16 mouse cellular contexts compared by ENCODE assay signal in genomic region chr4:98725439-98725838, GRCm38 (mm10). TPM values are rescaled to one million over a fixed set of nuclear protein-coding genes. Genes with fewer than 3 reads are reported as not detected.
DNase-seq lines count a peak whose midpoint lies in the region; ATAC-seq lines count a peak whose summit lies in the region.
"Had no signal": no experiment of that assay in that cellular context is flagged by ENCODE, and none has a peak within 500 bp of the region (broad histone marks: within the 10 kb centered on the region; RNA-seq: fewer than 3 reads in every experiment).

No protein-coding gene starts in this region.

- peaks cover 29% of the 10 kb centered on the region for H3K27me3 ChIP-seq in kidney, embryonic 15.5 days
- H3K27me3 ChIP-seq in embryonic facial prominence, embryonic 14.5 days (replicated peaks; ENCODE audit: control insufficient read depth, insufficient read depth, low read length): peaks cover 24% of the 10 kb centered on the region

- no peak overlapping the region for H3K4me2 ChIP-seq in kidney, embryonic 15.5 days
- H3K4me2 ChIP-seq in embryonic facial prominence, embryonic 14.5 days (ENCODE audit: low read depth, low read length): no peak overlapping the region
- H3K4me2 ChIP-seq: embryonic facial prominence, embryonic 13.5 days; liver, embryonic 12.5 days; midbrain, embryonic 11.5 days had no signal

- no peak overlapping the region for H3K27ac ChIP-seq in kidney, embryonic 15.5 days
- H3K27ac ChIP-seq in embryonic facial prominence, embryonic 14.5 days (replicated peaks; ENCODE audit: low read depth, low read length): no peak overlapping the region
- H3K27ac ChIP-seq: embryonic facial prominence, embryonic 13.5 days; heart, embryonic 10.5 days; liver, embryonic 12.5 days had no signal

- no peak overlapping the region for H3K4me3 ChIP-seq in kidney, embryonic 15.5 days (replicated peaks)
- H3K4me3 ChIP-seq in embryonic facial prominence, embryonic 14.5 days (ENCODE audit: low read depth, low read length): no peak overlapping the region
- H3K4me3 ChIP-seq: embryonic facial prominence, embryonic 13.5 days; heart, embryonic 10.5 days; liver, embryonic 12.5 days had no signal

- WGBS in kidney, embryonic 15.5 days: 38% methylated on average over 4 of the region's 4 CpGs
- WGBS in embryonic facial prominence, embryonic 14.5 days: 27% methylated on average over 4 of the region's 4 CpGs

- no peak for ATAC-seq in kidney, embryonic 15.5 days (replicated peaks; ENCODE audit: low FRiP score)
- ATAC-seq in embryonic facial prominence, embryonic 14.5 days (ENCODE audit: low read depth): no peak
- no peak for ATAC-seq in activated CD4-positive, CD25-positive, alpha-beta regulatory T cell, adult 4 months
- ATAC-seq: liver, embryonic 12.5 days had no signal

- no peaks in the 10 kb centered on the region for H3K9me3 ChIP-seq in kidney, embryonic 15.5 days (replicated peaks)
- no peaks in the 10 kb centered on the region for H3K9me3 ChIP-seq in embryonic facial prominence, embryonic 14.5 days (ENCODE audit: control insufficient read depth, low read length)
- H3K9me3 ChIP-seq: embryonic facial prominence, embryonic 13.5 days; heart, embryonic 10.5 days; liver, embryonic 12.5 days had no signal

- H3K36me3 ChIP-seq in kidney, embryonic 15.5 days: no peaks in the 10 kb centered on the region
- no peaks in the 10 kb centered on the region for H3K36me3 ChIP-seq in embryonic facial prominence, embryonic 14.5 days (ENCODE audit: control insufficient read depth, insufficient read depth, low read length)
- H3K36me3 ChIP-seq: embryonic facial prominence, embryonic 13.5 days; heart, embryonic 10.5 days; liver, embryonic 12.5 days had no signal

- peaks cover 23% of the 10 kb centered on the region for H3K4me1 ChIP-seq in kidney, embryonic 15.5 days
- H3K4me1 ChIP-seq in embryonic facial prominence, embryonic 14.5 days (ENCODE audit: control insufficient read depth, insufficient read depth, low read length): peaks cover 17% of the 10 kb centered on the region

- H3K9ac ChIP-seq in kidney, embryonic 15.5 days: no peak overlapping the region
- H3K9ac ChIP-seq in embryonic facial prominence, embryonic 14.5 days (ENCODE audit: low read depth, low read length): no peak overlapping the region
- H3K9ac ChIP-seq: embryonic facial prominence, embryonic 13.5 days; liver, embryonic 12.5 days had no signal

- DNase-seq in adrenal gland, postnatal 14 days: peak; percentile 14
- no peak for DNase-seq in adrenal gland, postnatal 25 days
- DNase-seq in kidney, postnatal 4 days: peak; percentile 22 to 39
- peak; percentile 99 for DNase-seq in R1 (ENCODE audit: low read depth, low spot score)
- DNase-seq in embryonic facial prominence, embryonic 14.5 days (ENCODE audit: low spot score): peak; percentile 26
- no peak for DNase-seq in spleen, postnatal 14 days (ENCODE audit: low spot score in 2 of 2)
- DNase-seq: layer of hippocampus, postnatal 36 days; thymus, postnatal 36 days had no signal

RNA-seq across cellular contexts. Expression of gene L1td1, which starts 1.1 kb away (rescaled TPM):
- total RNA-seq in adrenal gland, postnatal 14 days (2021): not detected in 2 replicates
- not detected in 2 replicates for total RNA-seq in adrenal gland, postnatal 25 days (2021)
- polyA plus RNA-seq in kidney, embryonic 15.5 days (2015; fragmentation: Nextera tagmentation; extraction: Ambion mirVana): 0.13 and 1.2 TPM in 2 replicates
- 0.30 TPM in 1 of 2 replicates, not detected in the other for polyA plus RNA-seq in embryonic facial prominence, embryonic 14.5 days (2014; fragmentation: Nextera tagmentation; extraction: Ambion mirVana)
- not detected for polyA plus RNA-seq in activated CD4-positive, CD25-positive, alpha-beta regulatory T cell, adult 4 months (2017; shearing (Covaris generic))
- total RNA-seq: layer of hippocampus, postnatal 36 days; neutrophil, adult 5-6 weeks had no signal
- polyA plus RNA-seq: liver, embryonic 12.5 days; midbrain, embryonic 11.5 days; spleen, adult 2 months had no signal

Comparison
In these comparisons a context has a peak if more than half of its experiments do, and no peak if none do; other contexts are left out.
1. DNase-seq: peak in adrenal gland, postnatal 14 days (single experiment), kidney, postnatal 4 days (2 of 2), R1 (single experiment) and embryonic facial prominence, embryonic 14.5 days (single experiment); none in adrenal gland, postnatal 25 days (single experiment) and spleen, postnatal 14 days (0 of 2).